Mouse (Mus musculus) thymus, adult 2 months (tissue): ENCODE results near the gene Ubap1l.

Experiments used
- CTCF ChIP-seq: fragments of 200-500 bp; IDR thresholded peaks from 2 replicates; pipeline ENCODE4 v1.5.1; 2012; ENCODE audit warnings: mild to moderate bottlenecking, control low read depth, low read length, moderate library complexity, borderline replicate concordance; ENCODE audit not compliant: control insufficient read depth, poor library complexity, insufficient read depth; ENCODE audit errors: extremely low read depth
- POLR2A ChIP-seq: fragments of 200-500 bp; IDR thresholded peaks from 2 replicates; pipeline ENCODE4 v1.6.1; 2012; ENCODE audit warnings: mild to moderate bottlenecking, low read length, control low read depth, moderate library complexity; ENCODE audit not compliant: control insufficient read depth, poor library complexity, insufficient read depth; ENCODE audit errors: extremely low read depth

GRCm38 (mm10) chr9:65427511-65427910 lies 66.7 kb downstream of the Ubap1l start:
- TF ChIP-seq CTCF (no peak), POLR2A (no peak)
